Mouse (Mus musculus): ENCODE results near the gene Gse1. TPM values are rescaled to one million over a fixed set of nuclear protein-coding genes. Genes with fewer than 3 reads are reported as not detected.

The Gse1 gene
- total and polyA plus RNA-seq, 3 experiments: 23.6 to 128 (median 66.9) TPM

- Histone ChIP-seq H3K36me3 (ENCODE audit: control insufficient read depth in 1 of 2, insufficient read depth in 2 of 2, low read length in 2 of 2) (peaks cover 11 to 26% of the 10 kb centered on the region in 2 experiments; a peak in 3 of 4 replicates), H3K9me3 (replicated peaks; ENCODE audit: insufficient read depth, low read length) (no peaks in the 10 kb centered on the region), H3K4me1 (ENCODE audit: control insufficient read depth in 1 of 2, insufficient read depth in 2 of 2, low read length in 2 of 2) (peaks cover 3 to 33% of the 10 kb centered on the region in 2 experiments; a peak in 3 of 4 replicates), H3K79me2 (ENCODE audit: control insufficient read depth, insufficient read depth, low read length, poor library complexity) (peaks cover 26% of the 10 kb centered on the region), H3K4me3 (ENCODE audit: control insufficient read depth in 1 of 2, insufficient read depth in 1 of 2, low read depth in 2 of 2, low read length in 2 of 2) (no peak overlapping the region), H3K27ac (ENCODE audit: control insufficient read depth, low read depth, low read length) (0 out of 2 replicates have a peak overlapping the region, but pooled peaks have one; percentile 14), H3K9ac (ENCODE audit: control insufficient read depth, low read depth, low read length, poor library complexity, severe bottlenecking) (no peak overlapping the region), H3K27me3 (ENCODE audit: control insufficient read depth in 1 of 2, insufficient read depth in 2 of 2, low read length in 2 of 2) (no peaks in the 10 kb centered on the region)
- no peak for DNase-seq (ENCODE audit: low read depth, low spot score)
- no peak for TF ChIP-seq MYC (IDR thresholded peaks at IDR 0.05; ENCODE audit: low read depth, low read length)
- no peak for TF ChIP-seq UBTF (IDR thresholded peaks at IDR 0.05; ENCODE audit: borderline replicate concordance, insufficient read depth, low read depth, low read length)
- TF ChIP-seq NELFE (IDR thresholded peaks at IDR 0.05; ENCODE audit: low read depth, low read length): no peak
- no peak for TF ChIP-seq POLR2AphosphoS5 (IDR thresholded peaks at IDR 0.05; ENCODE audit: borderline replicate concordance, low read depth, low read length)
- TF ChIP-seq TBP (IDR thresholded peaks at IDR 0.05; ENCODE audit: low read depth, low read length): no peak
- TF ChIP-seq SIN3A (IDR thresholded peaks at IDR 0.05; ENCODE audit: low read length): no peak
- no peak for TF ChIP-seq MAZ (IDR thresholded peaks at IDR 0.05; ENCODE audit: low read depth, low read length)
- TF ChIP-seq CHD2 (IDR thresholded peaks at IDR 0.05; ENCODE audit: low read length): no peak
- no peak for TF ChIP-seq RCOR1 (IDR thresholded peaks at IDR 0.05; ENCODE audit: low read depth, low read length)
- TF ChIP-seq GABPA (IDR thresholded peaks at IDR 0.05; ENCODE audit: low read depth, low read length): no peak
- no peak for TF ChIP-seq EP300 (IDR thresholded peaks at IDR 0.05; ENCODE audit: low read depth in 1 of 2, low read length in 2 of 2)
- TF ChIP-seq BHLHE40 (IDR thresholded peaks at IDR 0.05; ENCODE audit: borderline replicate concordance, low read depth, low read length): no peak
- TF ChIP-seq CHD1 (IDR thresholded peaks at IDR 0.05; ENCODE audit: low read depth, low read length): no peak
- TF ChIP-seq GATA1 (IDR thresholded peaks at IDR 0.05; ENCODE audit: low read depth, low read length): no peak
These were observed 334.6 kb downstream of the Gse1 start for GRCm38 (mm10) chr8:120562680-120563347.

GRCm38 (mm10) chr8:120563348-120563724 is 335.1 kb downstream of the Gse1 start:
- no peaks in the 10 kb centered on the region for H3K27me3 ChIP-seq (ENCODE audit: control insufficient read depth in 1 of 2, insufficient read depth in 2 of 2, low read length in 2 of 2)
- DNase-seq (ENCODE audit: low read depth, low spot score): no peak
- TF ChIP-seq ZKSCAN1 (IDR thresholded peaks at IDR 0.05; ENCODE audit: low read depth, low read length): no peak
- no peak for TF ChIP-seq NELFE (IDR thresholded peaks at IDR 0.05; ENCODE audit: low read depth, low read length)
- TF ChIP-seq TCF12 (IDR thresholded peaks at IDR 0.05; ENCODE audit: low read depth, low read length): no peak
- no peak for TF ChIP-seq JUND (IDR thresholded peaks at IDR 0.05; ENCODE audit: low read depth, low read length)
- no peak for TF ChIP-seq BHLHE40 (IDR thresholded peaks at IDR 0.05; ENCODE audit: borderline replicate concordance, low read depth, low read length)
- TF ChIP-seq UBTF (IDR thresholded peaks at IDR 0.05; ENCODE audit: borderline replicate concordance, insufficient read depth, low read depth, low read length): no peak
- TF ChIP-seq ZNF384 (IDR thresholded peaks at IDR 0.05; ENCODE audit: low read depth, low read length): no peak
- TF ChIP-seq ELF1 (IDR thresholded peaks at IDR 0.05; ENCODE audit: low read depth, low read length): no peak
- H3K36me3 ChIP-seq (ENCODE audit: control insufficient read depth in 1 of 2, insufficient read depth in 2 of 2, low read length in 2 of 2): peaks cover 11 to 26% of the 10 kb centered on the region in 2 experiments; a peak in 3 of 4 replicates
- H3K9ac ChIP-seq (ENCODE audit: control insufficient read depth, low read depth, low read length, poor library complexity, severe bottlenecking): no peak overlapping the region
- H3K4me3 ChIP-seq (ENCODE audit: control insufficient read depth in 1 of 2, insufficient read depth in 1 of 2, low read depth in 2 of 2, low read length in 2 of 2): no peak overlapping the region
- H3K27ac ChIP-seq (ENCODE audit: control insufficient read depth, low read depth, low read length): peak overlapping the region; percentile 18
- no peaks in the 10 kb centered on the region for H3K9me3 ChIP-seq (replicated peaks; ENCODE audit: insufficient read depth, low read length)
- peaks cover 3 to 33% of the 10 kb centered on the region in 2 experiments; a peak in 3 of 4 replicates for H3K4me1 ChIP-seq (ENCODE audit: control insufficient read depth in 1 of 2, insufficient read depth in 2 of 2, low read length in 2 of 2)
- H3K79me2 ChIP-seq (ENCODE audit: control insufficient read depth, insufficient read depth, low read length, poor library complexity): peaks cover 21% of the 10 kb centered on the region

Measured in MEL (cell line).